Mouse (Mus musculus) embryonic fibroblast, embryonic 13.5 days (primary cell): ENCODE results near the gene F11r. TPM values are rescaled to one million over a fixed set of nuclear protein-coding genes. Genes with fewer than 3 reads are reported as not detected.
"Not testable (repeated sequence)": the region's sequence is repeated elsewhere in the genome, so short reads cannot be mapped to it uniquely, and the experiment has no call there.

Experiments used
- H3K27ac ChIP-seq: 2 replicates; pipeline ENCODE4 v1.5.1; 2012; ENCODE audit warnings: low read length, control low read depth, inconsistent platforms; ENCODE audit not compliant: insufficient read depth
- H3K4me1 ChIP-seq: 2 replicates; pipeline ENCODE4 v1.6.1; 2011; ENCODE audit warnings: low read length; ENCODE audit not compliant: control insufficient read depth, insufficient read depth
- H3K4me3 ChIP-seq: 2 replicates; pipeline ENCODE4 v1.5.1; 2011; ENCODE audit warnings: mild to moderate bottlenecking, control low read depth, low read length; ENCODE audit not compliant: insufficient read depth
- CTCF ChIP-seq: IDR thresholded peaks from 2 replicates; pipeline ENCODE4 v1.5.1; 2011; ENCODE audit warnings: mild to moderate bottlenecking, control low read depth, low read length, moderate library complexity, borderline replicate concordance; ENCODE audit not compliant: insufficient read depth
- POLR2A ChIP-seq: IDR thresholded peaks from 2 replicates; pipeline ENCODE4 v1.6.1; 2011; ENCODE audit warnings: low read depth, mild to moderate bottlenecking, control low read depth, low read length, moderate library complexity
- polyA plus RNA-seq: library from polyadenylated mRNA; stranded (reverse); fragments of >200 nt; gene quantifications from 2 replicates; pipeline ENCODE4 v1.2.4, GENCODE M21; 2011; ENCODE audit warnings: low read depth; ENCODE audit not compliant: missing spikeins, insufficient read length

Gene F11r
- polyA plus RNA-seq, 1 experiment, result 7.4 TPM

DNA sequence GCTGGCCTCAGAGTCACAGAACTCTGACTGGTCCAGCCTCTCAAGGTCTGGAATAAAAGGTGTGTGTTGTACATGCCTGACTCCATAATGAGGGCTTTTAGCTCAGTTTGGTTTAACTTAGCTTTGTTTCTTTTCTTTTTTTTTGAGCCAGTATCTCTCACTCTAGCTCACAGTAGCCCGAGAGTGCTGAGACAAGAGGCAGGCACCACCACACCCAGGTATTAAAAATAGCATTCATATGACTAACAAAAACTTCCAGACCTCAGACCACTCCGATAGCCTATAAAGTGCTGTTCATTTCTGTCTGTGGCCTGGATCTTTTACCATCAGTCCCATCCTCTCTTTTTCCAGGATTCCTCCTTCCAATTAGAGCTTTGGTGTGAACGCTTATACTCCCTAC lies 32.3 kb downstream of the F11r start:
- TF ChIP-seq CTCF, result no peak
- TF ChIP-seq POLR2A, result no peak

GRCm38 (mm10) chr1:171470371-171470871 lies 33.1 kb downstream of the F11r start:
- Histone ChIP-seq H3K27ac (peak overlapping the region; percentile 86), H3K4me1 (0 out of 2 replicates have a peak, but pooled peaks cover 2% of the 10 kb centered on the region), H3K4me3 (no peak overlapping the region)
- no peak for TF ChIP-seq POLR2A
- TF ChIP-seq CTCF, result peak; percentile 64; the same call in 1 of the 2 replicates

More for the DNA sequence above, 32.3 kb downstream of the F11r start:
- Histone ChIP-seq H3K4me1 (0 out of 2 replicates have a peak, but pooled peaks cover 2% of the 10 kb centered on the region), H3K27ac (peak overlapping the region; percentile 55), H3K4me3 (no peak overlapping the region)

DNA sequence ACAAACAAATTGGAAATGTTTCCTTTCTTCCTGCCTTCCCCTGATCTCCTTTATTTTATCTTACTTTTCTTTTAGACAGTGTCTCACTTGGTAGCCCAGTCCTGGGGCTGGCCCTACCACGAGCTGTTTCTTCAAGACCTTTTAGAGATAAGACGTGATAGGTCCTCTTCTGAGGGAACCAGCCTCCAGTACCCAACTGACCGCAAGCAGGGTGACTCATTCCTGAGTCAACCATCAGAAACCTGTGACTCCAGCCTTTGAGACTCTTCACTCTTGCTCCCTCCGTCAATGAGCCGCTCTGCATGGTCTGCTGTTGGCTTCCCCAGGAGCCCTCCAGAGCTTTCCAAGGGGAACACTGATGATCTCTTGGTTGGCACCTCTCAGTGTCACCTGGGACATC lies 33.6 kb downstream of the F11r start:
- Histone ChIP-seq H3K4me3 (no peak overlapping the region), H3K4me1 (0 out of 2 replicates have a peak, but pooled peaks cover 2% of the 10 kb centered on the region), H3K27ac (peak overlapping the region; percentile 86)
- TF ChIP-seq POLR2A, result no peak
- no peak for TF ChIP-seq CTCF

GRCm38 (mm10) chr1:171471452-171471851 lies 34.1 kb downstream of the F11r start:
- Histone ChIP-seq H3K4me3 (no peak overlapping the region), H3K4me1 (0 out of 2 replicates have a peak, but pooled peaks cover 2% of the 10 kb centered on the region), H3K27ac (peak overlapping the region; percentile 86)
- no peak for TF ChIP-seq POLR2A
- no peak for TF ChIP-seq CTCF

GRCm38 (mm10) chr1:171471941-171472340 lies 34.6 kb downstream of the F11r start:
- not testable (repeated sequence) for H3K27ac ChIP-seq, H3K4me1 ChIP-seq, H3K4me3 ChIP-seq

DNA sequence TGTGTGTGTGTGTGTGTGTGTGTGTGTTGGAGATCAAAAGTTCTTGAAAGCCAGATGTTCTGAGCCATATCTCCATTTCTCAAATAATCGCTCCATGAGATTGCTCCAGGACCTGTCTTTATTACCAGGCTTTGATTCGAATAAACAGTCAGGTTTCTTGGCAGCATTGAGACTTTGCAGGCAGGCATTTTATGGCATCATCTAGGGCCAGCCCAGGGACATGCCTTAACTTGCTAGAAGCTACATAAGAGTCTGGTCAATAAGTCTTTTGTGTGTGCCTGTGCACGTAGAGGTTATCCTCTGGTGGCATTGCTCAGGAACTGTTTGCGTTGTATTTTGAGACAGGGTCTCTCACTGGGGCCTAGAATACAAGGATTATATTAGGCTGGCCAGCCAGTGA lies 36.2 kb downstream of the F11r start:
- TF ChIP-seq POLR2A, result no peak
- no peak for TF ChIP-seq CTCF
- H3K27ac ChIP-seq, result no peak overlapping the region
- no peak overlapping the region for H3K4me3 ChIP-seq
- H3K4me1 ChIP-seq, result 0 out of 2 replicates have a peak, but pooled peaks cover 2% of the 10 kb centered on the region

GRCm38 (mm10) chr1:171473920-171474640 lies 36.7 kb downstream of the F11r start:
- Histone ChIP-seq H3K4me3 (no peak overlapping the region), H3K27ac (no peak overlapping the region), H3K4me1 (0 out of 2 replicates have a peak, but pooled peaks cover 2% of the 10 kb centered on the region)
- no peak for TF ChIP-seq CTCF
- no peak for TF ChIP-seq POLR2A

- Histone ChIP-seq H3K27ac (no peak overlapping the region), H3K4me3 (no peak overlapping the region), H3K4me1 (no peaks in the 10 kb centered on the region)
- TF ChIP-seq POLR2A (no peak), CTCF (no peak)
Measured at GRCm38 (mm10) chr1:171477123-171477522, 39.8 kb downstream of the F11r start.

GRCm38 (mm10) chr1:171477758-171478545 lies 40.6 kb downstream of the F11r start:
- Histone ChIP-seq H3K4me3 (no peak overlapping the region), H3K27ac (no peak overlapping the region)
- TF ChIP-seq POLR2A (no peak), CTCF (no peak)

GRCm38 (mm10) chr1:171478968-171479367 lies 41.6 kb downstream of the F11r start:
- H3K4me3 ChIP-seq, result no peak overlapping the region
- no peaks in the 10 kb centered on the region for H3K4me1 ChIP-seq
- no peak overlapping the region for H3K27ac ChIP-seq
- TF ChIP-seq CTCF (peak; percentile 53; the same call in 1 of the 2 replicates), POLR2A (no peak)

More at GRCm38 (mm10) chr1:171477758-171478545, 40.6 kb downstream of the F11r start:
- no peaks in the 10 kb centered on the region for H3K4me1 ChIP-seq
